Mouse (Mus musculus): ENCODE data around the gene Gm20388.

GRCm38 (mm10) chr8:121360001-121360400 lies 1449.4 kb downstream of the Gm20388 start:
- TF ChIP-seq CTCF (IDR thresholded peaks at IDR 0.05; ENCODE audit: insufficient read depth, low read depth, low read length) (no peak), POLR2A (IDR thresholded peaks at IDR 0.05; ENCODE audit: insufficient read depth, low read depth, low read length) (no peak)

All from olfactory bulb, adult 2 months (tissue).